Mouse (Mus musculus) lung, adult 18-20 months (tissue): ENCODE data around the gene Cend1.
"Not testable (repeated sequence)": the region's sequence is repeated elsewhere in the genome, so short reads cannot be mapped to it uniquely, and the experiment has no call there.

Experiments used
- DNase-seq, 2 experiments: peaks; one replicate each; pipeline ENCODE4 v3.0.0; 2022; ENCODE audit warnings: mixed read lengths in 2 of 2

Gene Cend1

GRCm38 (mm10) chr7:141464603-141465201 lies 35.4 kb upstream of the Cend1 start:
- DNase-seq: peak; percentile 72 to 78

DNA sequence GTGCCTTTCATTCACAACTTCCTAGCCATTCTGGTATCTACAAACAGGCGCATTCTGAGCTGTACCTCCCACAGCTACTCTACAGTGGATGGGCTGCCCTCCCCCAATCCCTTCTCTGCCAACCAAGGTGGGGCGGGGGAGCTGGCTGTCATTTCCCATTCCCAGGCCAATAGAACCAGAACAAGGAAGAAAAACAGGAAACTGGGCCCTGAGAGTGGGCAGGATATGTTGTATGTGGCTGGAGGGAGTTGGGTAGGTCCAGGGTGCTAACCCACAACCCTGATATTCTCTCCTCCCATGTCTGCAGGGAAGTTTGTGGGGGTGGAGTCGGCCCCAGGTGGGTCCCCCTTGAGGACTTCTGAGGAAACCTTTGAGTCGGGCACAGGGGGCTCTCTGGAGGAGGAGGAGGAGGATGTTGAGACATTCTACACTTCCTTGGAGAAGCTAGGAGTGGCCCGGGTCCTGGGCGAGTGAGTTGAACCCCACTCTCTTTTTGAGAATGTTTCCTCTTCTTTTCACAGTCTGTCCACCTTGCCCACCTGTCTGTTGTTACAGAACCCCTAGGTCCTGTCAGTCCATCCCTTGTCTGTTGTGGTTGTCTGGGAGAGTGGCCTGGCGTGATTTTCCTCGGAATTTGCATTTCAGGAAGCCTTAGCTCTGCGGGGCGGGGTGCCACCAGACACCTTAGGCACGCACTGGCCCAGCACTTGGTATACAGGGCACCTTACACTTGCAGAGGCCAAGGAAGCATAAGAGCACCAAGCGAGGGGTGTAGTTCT lies 34.7 kb upstream of the Cend1 start:
- DNase-seq: peak; percentile 91 to 92

DNA sequence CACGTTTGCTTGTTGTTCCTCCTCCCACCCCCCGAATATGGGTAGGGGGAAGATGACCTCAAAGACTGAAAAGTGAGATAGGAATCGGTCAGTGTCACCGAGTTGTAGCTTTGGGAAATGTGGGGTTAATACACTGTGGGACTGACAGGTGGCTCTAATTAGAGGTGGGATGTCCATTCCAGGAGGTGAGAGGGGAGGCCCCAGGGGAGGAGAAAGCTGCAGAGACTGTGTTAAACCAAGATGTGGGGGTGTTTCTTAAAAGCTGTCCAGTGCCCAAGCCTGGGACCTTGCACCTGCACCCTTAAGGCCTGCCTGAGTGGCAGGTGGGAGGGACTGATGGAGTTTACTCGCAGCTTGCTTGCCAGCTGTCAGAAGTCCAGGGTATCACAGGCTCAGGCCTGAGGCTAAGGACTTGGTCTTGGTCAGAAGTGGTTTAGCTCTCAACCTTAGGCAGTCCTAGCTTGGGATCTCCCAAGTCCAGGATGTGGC lies 33.1 kb upstream of the Cend1 start:
- peak; percentile 89 to 93 for DNase-seq

DNA sequence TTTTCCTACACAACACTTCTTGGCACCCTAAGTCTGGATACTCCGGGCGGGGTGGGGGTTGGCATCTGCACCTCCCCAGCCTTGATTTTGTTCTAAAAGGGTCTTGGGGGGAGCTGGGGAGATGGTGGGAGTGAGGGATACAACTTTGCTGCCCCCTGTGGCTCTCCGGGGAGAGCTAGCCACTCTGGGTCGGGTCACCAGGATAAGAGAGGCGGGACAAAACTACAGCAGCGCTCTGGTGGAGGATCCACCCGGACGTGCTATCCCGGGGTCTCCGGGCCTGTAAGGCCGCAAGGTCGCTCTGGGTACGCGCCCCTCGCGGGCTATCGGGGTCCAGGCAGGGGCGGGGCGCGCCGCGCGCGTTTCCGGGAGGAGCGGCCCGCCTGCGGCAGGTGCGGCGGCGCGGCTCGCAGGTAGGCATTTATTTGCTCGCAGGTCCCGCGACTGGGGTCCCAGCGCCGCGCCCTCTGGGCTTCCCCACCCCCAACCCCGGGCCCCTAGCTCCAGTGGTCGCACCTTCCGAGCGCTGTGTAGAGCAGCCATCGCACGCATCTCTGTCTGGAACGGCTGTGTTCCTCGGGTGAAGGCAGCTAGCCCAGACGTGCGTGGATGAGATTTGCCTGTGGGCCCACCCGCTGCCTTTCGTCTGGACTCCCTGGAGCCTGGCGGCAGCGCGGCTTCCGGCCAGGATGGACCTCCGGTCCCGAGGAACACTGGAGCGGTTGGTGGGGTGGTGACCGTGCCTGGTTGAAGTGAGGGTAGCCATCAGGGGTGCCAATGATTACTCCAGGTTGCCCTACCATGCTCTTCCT lies 32.4 kb upstream of the Cend1 start:
- DNase-seq: peak; percentile 53 to 57

- DNase-seq: peak; percentile 83 to 90
Measured at GRCm38 (mm10) chr7:141460391-141461113, 31.3 kb upstream of the Cend1 start, which contains the start of gene Cracr2b. Gene Cracr2b, plus strand, starts transcription at chr7:141461094.

- DNase-seq: no peak
Measured at GRCm38 (mm10) chr7:141460001-141460390, 30.7 kb upstream of the Cend1 start.

GRCm38 (mm10) chr7:141459301-141459711 lies 30.0 kb upstream of the Cend1 start:
- no peak for DNase-seq

DNA sequence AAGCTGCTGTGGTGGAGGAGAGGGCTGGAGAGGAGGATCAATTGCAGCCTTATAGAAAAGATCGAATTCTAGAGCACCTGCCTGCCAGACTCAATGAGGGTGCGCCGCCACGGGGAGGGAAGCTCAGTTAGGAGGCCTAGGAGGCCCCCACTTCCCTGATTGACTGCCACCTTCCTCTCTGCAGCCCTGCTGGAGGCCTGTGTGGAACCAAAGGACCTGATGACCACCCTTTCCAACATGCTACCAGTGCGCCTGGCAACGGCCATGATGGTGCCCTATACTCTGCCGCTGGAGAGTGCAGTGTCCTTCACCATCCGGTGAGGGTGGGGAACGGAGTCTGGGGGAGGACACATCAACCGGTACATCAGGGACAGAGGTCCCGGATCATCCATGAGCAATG lies 29.4 kb upstream of the Cend1 start:
- no peak for DNase-seq

DNA sequence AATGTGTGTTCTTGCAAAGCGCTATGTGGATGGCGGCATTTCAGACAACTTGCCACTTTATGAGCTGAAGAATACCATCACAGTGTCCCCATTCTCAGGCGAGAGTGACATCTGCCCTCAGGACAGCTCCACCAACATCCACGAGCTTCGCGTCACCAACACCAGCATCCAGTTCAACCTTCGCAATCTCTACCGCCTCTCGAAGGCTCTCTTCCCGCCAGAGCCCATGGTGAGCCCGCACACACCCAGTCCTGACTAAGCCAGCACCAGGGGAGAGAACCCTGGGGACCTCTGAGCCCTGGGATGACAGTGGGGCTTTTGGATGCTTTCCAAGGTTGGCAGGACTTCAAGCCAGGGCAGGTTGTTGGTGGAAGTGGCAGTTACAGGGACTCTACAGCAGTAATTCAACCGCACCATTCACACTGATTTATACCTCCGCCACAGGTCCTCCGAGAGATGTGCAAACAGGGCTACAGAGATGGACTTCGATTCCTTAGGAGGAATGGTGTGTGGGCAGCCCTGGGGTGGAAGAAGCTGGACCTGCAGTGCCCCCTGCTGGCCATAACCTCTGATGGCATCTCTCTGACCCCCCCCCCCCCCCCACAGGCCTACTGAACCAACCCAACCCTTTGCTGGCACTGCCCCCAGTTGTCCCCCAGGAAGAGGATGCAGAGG lies 28.8 kb upstream of the Cend1 start:
- DNase-seq: peak in 1 of 2 experiments; percentile 66

GRCm38 (mm10) chr7:141457236-141457635 lies 27.9 kb upstream of the Cend1 start:
- no peak for DNase-seq

- peak; percentile 75 to 82 for DNase-seq
Measured at GRCm38 (mm10) chr7:141456739-141457138, 27.4 kb upstream of the Cend1 start.

- peak; percentile 90 to 94 for DNase-seq
Measured at GRCm38 (mm10) chr7:141455610-141456314, 26.5 kb upstream of the Cend1 start.

- DNase-seq: peak; percentile 96 to 98
Measured at GRCm38 (mm10) chr7:141454967-141455551, 25.8 kb upstream of the Cend1 start, which contains the start of gene Pnpla2. Gene Pnpla2, plus strand, starts transcription at chr7:141455198.

- DNase-seq: no peak
Measured at GRCm38 (mm10) chr7:141453636-141454035, 24.3 kb upstream of the Cend1 start.

DNA sequence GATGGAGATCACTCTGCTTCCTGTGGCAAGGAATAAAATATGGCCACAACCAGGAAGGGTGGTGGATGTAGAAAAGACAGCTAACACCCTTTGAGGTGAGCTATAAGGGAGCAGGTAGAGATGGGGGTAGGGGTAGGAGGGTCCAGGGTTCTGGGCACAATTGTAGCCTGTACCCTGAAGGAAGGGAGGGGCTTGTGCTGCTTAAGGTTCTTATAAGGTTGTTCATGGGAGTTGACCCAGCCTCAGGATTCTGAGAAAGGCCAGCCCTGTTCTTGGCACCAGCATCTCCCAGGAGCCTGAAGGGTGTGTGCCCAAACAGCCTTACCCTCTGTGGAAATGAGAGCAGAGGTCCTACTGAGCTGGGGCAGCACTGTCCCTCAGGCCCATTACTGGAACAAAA lies 22.6 kb upstream of the Cend1 start:
- no peak for DNase-seq

DNA sequence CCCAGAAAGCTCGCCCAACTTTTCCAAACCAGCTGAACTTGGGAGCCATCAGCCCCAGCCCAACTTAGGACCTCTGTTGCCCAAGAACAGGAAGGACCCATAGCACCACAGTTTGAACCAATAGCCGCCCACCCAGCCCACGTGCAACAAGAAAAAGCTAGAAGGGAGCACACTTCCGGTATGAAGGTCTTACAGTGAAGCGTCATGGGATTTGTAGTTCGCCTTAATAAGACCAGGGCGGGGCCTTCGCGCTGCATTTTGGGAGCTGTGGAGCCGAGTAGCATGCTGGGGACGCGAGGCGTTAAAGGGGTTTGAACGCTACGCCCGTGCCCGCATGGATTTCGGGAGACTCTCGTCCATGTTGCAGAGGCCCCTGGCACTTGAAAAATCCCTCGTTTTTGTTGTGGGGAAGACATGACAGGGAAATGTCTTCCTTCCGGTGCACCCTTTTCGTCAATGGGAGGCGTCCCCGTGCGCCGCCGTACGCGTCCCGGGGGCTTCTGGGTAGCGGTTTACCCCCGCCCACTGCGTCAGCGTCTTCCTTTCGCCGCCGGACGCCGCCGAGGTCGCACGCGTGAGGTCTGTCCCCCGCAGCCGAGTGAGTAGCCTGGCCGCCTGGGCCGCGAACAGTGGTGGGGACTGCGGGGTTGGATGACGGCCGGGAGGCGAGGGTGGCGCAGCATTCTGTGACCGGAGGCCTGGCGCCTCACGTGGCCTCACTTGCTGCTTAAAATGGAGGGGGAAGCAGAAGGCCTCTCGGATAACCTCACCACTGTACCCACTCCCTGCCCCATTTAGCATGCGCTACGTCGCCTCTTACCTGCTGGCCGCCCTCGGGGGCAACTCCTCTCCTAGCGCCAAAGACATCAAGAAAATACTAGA lies 18.1 kb upstream of the Cend1 start, which contains the start of gene Rplp2:
Gene Rplp2 (plus strand): TSS at position 261 of the 882 bp plus-strand sequence.
- peak; percentile 93 to 95 for DNase-seq

GRCm38 (mm10) chr7:141446374-141446773 lies 17.1 kb upstream of the Cend1 start:
- not testable (repeated sequence) for DNase-seq

GRCm38 (mm10) chr7:141443828-141444237 lies 14.5 kb upstream of the Cend1 start, which contains the start of gene Pidd1:
Gene Pidd1, minus strand, starts transcription at chr7:141444025.
- peak; percentile 73 to 82 for DNase-seq

- no peak for DNase-seq
Measured at GRCm38 (mm10) chr7:141443081-141443821, 14.0 kb upstream of the Cend1 start.
